Mouse (Mus musculus) T-helper 2 cell (primary cell): ENCODE data around the gene Nrp1.

Experiments
- in situ Hi-C: fragments of 300-600 bp; cut with MboI, MseI; formaldehyde crosslinking; loops from one replicate; pipeline ENCODE4 v1.15.1; 2025; ENCODE audit warnings: high pct_unique_total_duplicates

The Nrp1 gene

DNA sequence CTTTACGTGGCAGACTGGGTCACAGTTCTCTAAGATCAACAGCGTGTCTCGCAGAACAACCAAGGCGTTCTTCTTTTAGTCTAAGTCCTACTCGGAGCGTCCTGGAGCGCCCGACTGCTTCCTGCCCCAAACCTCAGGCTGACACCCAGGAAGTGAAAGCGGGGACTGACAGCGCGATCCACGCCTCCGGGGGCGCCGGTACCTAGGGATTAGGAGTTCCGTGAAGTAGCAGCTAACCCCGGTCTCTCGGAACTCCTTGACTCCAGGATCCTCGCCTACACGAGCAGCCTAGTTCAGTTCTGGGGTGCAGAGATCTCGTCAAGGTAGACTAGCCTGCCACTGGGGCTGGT lies at the start of gene Nrp1:
TSS of gene Nrp1 (plus strand) at position 199 of the 350 bp plus-strand sequence.
- in situ Hi-C loops = loop anchor here (5.0 to 10.0 kb wide), 3 partner anchors 136 to 766 kb away; no protein-coding TSS in a partner anchor

DNA sequence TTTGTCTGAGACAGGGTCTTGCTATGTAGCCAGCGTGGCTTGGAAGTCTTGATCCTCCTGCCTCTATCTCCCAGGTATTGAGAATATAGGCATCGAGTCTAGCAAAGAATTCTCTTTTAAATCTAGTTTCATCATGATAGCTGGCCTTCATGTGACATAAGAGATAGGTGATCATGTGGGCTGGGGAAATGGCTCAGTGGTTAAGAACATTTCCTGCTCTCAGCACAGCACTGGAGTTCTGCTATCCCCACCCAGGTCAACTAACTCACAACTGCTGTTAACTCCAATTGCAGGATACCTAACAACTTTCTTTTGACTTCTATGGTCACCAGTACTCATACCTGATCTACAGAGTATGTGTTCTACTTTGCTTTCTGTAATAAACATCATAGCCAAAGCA lies 37.6 kb upstream of the Nrp1 start:
- in situ Hi-C loops = no loop called here

DNA sequence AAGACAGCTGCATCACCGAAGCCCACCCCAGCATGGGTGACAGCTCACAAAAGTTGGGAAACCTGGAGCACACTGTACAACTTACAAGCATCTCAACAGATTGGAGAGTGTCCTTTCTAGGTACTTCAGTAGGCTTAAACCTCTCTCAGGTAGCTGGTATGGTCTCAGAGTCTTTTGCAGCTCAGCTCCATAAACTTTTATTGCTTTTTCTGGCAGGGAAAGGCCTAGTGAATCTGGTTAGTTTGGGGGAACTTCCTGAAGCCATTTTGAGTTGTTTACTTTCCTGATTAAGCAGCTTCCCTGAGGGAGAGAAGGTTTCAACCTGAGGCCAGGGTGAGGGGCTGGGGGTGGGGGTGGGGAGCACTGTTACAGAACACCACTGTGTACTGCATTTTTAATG lies 31.1 kb upstream of the Nrp1 start:
- in situ Hi-C loops = no loop called here

DNA sequence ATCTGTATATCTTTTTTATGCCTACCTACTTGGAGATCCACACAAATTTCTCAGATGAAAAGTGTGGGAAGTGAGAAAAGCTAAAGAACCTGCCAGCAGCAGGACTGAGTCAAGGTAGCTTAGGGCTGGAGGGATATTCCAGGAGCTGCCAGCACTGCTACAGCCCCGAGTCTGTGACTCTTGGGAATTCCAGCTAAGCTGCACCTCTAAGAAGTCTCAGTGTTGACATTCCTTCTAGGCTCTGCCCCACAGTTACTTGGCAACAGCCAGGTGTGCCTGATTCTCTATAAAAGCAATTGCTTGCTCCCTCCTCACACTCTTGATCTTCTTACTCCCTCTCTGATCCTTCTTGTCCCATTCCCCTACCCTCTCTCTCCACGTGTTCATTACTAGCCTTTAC lies 30.5 kb upstream of the Nrp1 start:
- in situ Hi-C loops = no loop called here

- in situ Hi-C loops = no loop called here
Observed at GRCm38 (mm10) chr8:128329502-128329901, 28.9 kb upstream of the Nrp1 start.

- in situ Hi-C loops = no loop called here
Observed at GRCm38 (mm10) chr8:128335976-128336375, 22.4 kb upstream of the Nrp1 start.

- in situ Hi-C loops = no loop called here
Observed at GRCm38 (mm10) chr8:128338951-128339350, 19.5 kb upstream of the Nrp1 start.

DNA sequence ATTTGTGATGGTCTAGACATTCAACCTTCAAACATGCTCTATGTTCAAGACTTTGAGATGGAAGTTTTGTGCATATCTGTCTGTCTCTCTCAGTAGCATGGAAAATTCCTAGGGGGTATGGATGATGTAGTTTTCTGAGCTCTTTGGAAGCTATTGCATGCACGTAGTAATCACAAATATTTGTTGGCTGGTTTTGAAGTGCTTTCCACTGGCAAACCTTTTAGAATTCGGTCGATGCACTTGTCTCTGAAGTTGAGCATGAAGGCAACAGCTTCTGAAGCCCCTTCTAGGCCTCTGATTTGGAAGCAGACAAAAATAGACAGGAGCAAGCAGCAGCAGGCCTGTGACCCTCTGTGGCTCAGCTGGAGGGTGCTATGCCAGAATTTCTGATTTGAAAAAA lies 18.9 kb upstream of the Nrp1 start:
- in situ Hi-C loops = no loop called here

- in situ Hi-C loops = loop anchor here (10.0 kb wide), 1 partner anchor 144 kb away; no protein-coding TSS in a partner anchor
Observed at GRCm38 (mm10) chr8:128350405-128350804, 8.0 kb upstream of the Nrp1 start.

GRCm38 (mm10) chr8:128351211-128351610 lies 7.2 kb upstream of the Nrp1 start:
- in situ Hi-C loops = loop anchor here (10.0 kb wide), 1 partner anchor 144 kb away; no protein-coding TSS in a partner anchor

- in situ Hi-C loops = loop anchor here (10.0 kb wide), 1 partner anchor 142 kb away; no protein-coding TSS in a partner anchor
Observed at GRCm38 (mm10) chr8:128352821-128353220, 5.6 kb upstream of the Nrp1 start.

GRCm38 (mm10) chr8:128353999-128354398 lies 4.4 kb upstream of the Nrp1 start:
- in situ Hi-C loops = loop anchor here (10.0 kb wide), 1 partner anchor 141 kb away; no protein-coding TSS in a partner anchor

DNA sequence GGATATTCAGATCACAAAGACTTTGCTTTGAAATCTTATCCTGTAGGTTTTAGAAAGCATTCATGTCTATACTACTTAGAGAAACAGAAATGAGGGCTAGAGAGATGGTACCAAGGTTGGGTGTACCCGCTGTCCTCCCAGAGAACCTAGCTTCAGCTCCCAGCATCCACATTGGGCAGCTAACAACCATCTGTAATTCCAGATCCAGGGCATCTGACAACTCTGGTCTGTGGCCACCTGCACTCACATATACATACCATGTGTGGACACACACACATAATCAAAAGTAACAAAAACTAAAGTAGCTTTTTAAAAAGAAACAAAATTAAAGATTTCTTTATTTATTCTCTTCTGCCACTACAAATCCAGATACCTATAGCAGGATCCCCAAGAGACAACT lies 3.3 kb upstream of the Nrp1 start:
- in situ Hi-C loops = loop anchor here (5.0 to 10.0 kb wide), 3 partner anchors 140 to 763 kb away; no protein-coding TSS in a partner anchor

DNA sequence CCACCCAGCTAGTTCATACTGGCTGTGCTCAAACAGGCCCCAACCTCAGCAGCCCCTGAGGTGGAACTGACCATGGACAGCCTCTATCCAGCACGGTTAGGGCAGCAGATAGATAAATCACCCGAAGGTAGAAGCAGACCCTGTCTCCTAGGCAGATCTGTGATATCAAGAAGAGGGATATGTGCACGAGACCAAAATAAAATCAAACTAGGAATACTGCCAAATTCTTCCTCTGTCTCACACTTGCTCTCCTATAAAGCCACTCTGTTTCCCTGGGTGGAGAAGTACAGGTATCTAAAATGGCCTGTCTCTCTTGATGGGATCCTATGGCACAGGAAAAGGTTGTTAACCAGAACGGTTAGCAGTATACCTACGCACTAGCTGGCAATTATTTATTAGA lies 2.2 kb upstream of the Nrp1 start:
- in situ Hi-C loops = loop anchor here (5.0 to 10.0 kb wide), 3 partner anchors 139 to 764 kb away; no protein-coding TSS in a partner anchor

- in situ Hi-C loops = loop anchor here (5.0 to 10.0 kb wide), 3 partner anchors 138 to 765 kb away; no protein-coding TSS in a partner anchor
Observed at GRCm38 (mm10) chr8:128356796-128357539, 1.4 kb upstream of the Nrp1 start.

DNA sequence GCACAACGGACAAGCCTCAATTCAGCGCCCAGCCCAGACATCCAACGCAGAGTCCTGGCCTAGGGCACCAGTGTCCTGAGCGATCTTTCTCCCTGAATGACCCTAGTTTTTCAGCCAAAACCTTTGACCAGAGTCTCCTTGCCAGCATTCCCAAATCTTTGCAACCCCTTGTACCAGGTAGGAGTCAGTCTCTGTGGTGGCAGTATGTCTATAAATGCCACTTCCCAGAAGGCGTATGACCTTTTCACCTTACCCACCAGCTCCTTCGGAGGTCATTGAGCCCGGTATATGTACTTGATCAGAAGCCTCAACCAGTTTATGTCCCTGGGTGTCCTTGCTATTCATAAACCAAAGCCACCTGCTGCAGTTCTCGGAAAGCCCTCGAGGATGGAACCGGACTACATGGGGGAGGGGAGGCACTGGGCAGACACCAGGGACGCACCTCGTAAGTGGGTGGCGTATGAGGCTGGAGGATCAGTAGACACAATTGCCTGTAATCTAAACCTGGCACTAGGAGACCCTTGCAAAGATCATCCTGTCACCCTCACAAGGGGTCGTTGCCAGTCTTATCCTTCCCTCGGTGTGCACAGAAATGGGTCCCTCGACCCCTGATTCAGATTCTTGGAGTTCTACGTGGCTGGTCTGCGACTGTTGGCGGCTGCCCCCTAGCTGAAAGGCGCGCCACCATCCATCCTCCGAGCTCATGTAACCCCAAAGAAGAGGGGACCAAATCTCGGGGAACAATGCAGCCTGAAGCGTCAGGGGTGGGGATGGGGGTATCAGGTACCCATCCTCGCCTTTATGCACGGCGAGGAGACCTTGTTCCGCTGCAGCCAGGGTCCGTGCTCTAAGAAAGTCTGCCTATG lies 631 bp upstream of the Nrp1 start:
- in situ Hi-C loops = loop anchor here (5.0 to 10.0 kb wide), 3 partner anchors 137 to 765 kb away; no protein-coding TSS in a partner anchor

DNA sequence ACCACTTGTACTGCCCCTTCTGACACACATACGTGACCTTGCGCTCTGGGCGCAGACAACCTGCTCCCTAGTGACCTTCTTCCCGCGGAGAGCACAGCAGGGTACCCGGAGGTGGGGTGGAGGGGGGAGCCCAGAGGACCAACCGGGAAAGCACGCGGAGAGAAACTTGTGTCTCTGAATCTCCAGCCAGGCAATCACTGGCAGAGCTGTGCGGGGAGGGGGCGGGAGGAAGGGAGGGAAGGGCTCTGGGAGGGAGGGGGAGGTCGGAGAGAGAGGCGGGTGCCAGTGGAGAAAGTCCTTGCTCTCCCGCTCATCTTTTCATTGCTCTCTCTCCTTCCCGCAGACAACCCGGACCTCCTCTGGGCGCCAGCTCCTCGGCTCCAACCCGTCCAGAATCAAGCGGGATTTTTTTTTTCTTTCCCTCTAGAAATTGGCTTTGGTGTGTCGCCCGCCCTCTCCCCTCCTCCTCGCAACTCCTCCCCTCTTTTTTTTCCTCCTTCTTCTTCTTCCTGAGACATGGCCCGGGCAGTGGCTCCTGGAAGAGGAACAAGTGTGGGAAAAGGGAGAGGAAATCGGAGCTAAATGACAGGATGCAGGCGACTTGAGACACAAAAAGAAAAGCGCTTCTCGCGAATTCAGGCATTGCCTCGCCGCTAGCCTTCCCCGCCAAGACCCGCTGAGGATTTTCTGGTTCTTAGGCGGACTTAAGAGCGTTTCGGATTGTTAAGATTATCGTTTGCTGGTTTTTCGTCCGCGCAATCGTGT lies 534 bp downstream of the Nrp1 start:
- in situ Hi-C loops = loop anchor here (5.0 to 10.0 kb wide), 3 partner anchors 136 to 767 kb away; no protein-coding TSS in a partner anchor

DNA sequence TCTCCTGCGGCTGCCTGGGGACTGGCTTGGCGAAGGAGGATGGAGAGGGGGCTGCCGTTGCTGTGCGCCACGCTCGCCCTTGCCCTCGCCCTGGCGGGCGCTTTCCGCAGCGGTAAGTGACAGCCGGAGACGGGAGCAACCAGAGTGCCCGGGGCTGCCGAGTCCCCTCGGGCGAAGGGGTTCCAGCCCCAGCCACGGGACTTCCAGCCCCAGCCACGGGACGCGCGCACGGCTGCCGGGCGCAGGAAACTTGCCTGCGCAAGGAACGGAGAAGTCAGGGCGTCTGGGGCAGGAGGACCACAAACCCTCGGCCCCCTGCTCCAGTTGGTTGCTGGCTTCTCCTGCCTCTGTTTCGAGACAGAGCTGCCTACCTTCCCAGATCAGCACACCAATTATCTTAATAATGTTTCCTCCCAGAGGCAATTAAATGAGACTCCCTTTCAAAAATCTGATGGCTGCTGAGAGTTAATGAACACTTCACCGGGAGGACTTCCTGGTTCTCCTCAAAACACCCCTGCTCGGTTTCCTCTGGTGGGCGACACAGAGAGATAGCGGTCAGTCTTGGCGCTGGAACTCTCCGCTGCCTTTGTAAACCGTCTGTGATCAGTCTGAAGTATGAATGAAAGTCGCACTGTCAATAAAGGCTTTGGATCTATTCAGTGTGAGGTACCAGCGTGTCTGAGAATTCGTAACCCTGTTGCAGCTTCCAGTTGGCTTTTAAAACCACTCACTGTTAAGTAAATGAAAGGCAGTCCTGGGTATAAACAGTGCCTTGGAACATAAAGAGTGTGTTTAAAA lies 1.3 kb downstream of the Nrp1 start:
- in situ Hi-C loops = loop anchor here (5.0 to 10.0 kb wide), 3 partner anchors 135 to 767 kb away; no protein-coding TSS in a partner anchor

DNA sequence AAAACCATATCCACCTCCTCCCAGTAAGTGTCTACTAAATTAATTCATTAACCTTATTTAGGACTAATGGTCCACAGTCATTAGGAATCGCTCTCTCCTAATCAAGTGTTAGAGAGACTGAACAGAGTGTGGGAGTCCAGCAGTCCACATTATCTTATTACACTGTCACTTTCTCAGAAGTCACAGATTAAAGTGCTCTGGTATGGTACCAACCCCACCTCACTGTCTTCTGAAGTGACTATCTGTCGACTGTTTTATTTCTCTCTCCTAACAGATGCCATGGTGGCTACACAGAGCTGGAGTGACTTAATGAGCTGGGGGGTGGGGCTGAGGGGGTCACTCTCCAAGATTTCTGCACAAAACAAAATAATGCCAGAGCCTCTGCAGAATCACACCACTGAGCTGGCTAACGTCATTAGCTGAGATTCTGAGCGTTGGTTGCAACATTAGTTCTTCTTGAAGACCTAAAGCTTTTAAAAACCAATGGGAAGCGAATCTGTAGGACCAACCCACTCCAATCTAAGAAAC lies 3.0 kb downstream of the Nrp1 start:
- in situ Hi-C loops = no loop called here

DNA sequence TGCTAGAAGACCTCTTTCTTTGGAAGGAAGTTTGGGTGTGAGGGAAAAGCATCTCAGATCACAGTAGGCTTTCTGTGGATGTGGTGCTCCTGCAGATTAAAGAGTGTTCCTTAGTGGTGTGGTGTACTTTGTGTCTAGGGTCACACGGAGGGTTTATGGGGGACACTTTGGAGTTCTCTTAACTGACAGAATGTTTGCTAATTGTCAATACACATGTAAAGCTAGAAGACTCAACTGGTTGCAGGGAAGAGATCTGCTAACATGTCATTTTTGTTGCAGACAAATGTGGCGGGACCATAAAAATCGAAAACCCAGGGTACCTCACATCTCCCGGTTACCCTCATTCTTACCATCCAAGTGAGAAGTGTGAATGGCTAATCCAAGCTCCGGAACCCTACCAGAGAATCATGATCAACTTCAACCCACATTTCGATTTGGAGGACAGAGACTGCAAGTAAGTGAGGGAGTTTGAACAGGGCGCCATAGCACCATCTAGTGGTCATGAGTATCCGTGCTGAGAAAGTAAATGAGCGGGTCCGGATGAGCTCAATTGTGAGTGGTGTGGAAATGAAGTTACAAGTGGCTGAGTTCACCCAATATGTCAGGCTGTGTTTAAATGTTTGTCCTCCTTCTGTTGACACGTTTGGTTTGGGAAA lies 4.7 kb downstream of the Nrp1 start:
- in situ Hi-C loops = no loop called here
